Mouse (Mus musculus): ENCODE data around the gene Slc6a21. TPM values are rescaled to one million over a fixed set of nuclear protein-coding genes. Genes with fewer than 3 reads are reported as not detected.
"Not testable (repeated sequence)": the region's sequence is repeated elsewhere in the genome, so short reads cannot be mapped to it uniquely, and the experiment has no call there.

Slc6a21 gene
- polyA plus RNA-seq, 1 experiment from 2014 or later = not detected

DNA sequence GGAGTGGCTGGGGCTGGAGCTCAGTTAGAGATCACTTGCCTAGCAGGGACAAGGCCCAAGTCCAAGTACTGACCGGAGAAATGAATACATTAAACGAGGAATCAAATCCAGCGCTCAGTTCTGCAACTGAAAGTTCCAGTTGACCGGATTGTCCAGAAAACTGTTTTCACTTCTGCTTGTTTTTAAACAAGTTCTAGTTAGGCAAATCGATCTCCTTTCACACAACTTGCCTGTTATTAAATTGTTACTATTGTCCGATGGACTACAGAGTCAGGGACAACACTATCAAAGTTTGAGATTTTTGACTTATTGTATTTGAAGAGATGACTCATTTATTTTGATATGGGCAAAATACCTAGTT, 35.9 kb upstream of the Slc6a21 start:
- WGBS (ENCODE audit: insufficient replicate concordance) = 74% methylated on average over 6 of the region's 6 CpGs
- no peaks in the 10 kb centered on the region for H3K36me3 ChIP-seq (ENCODE audit: control insufficient read depth, insufficient read depth, low read length)
- no peak overlapping the region for H3K4me3 ChIP-seq (ENCODE audit: low read depth, low read length)
- peaks cover 11% of the 10 kb centered on the region for H3K4me1 ChIP-seq (ENCODE audit: control insufficient read depth, insufficient read depth, low read length)
- H3K27me3 ChIP-seq (ENCODE audit: control insufficient read depth, insufficient read depth, low read length) = peaks cover 18% of the 10 kb centered on the region
- H3K4me2 ChIP-seq = peak overlapping the region; percentile 55
- no peak overlapping the region for H3K27ac ChIP-seq (ENCODE audit: low read depth, low read length)
- no peak for ATAC-seq (replicated peaks; ENCODE audit: insufficient number of reproducible peaks, low FRiP score, low TSS enrichment)
- H3K9ac ChIP-seq (ENCODE audit: low read depth, low read length) = peak overlapping the region; percentile 66
- H3K9me3 ChIP-seq (replicated peaks; ENCODE audit: control insufficient read depth, low read length) = no peaks in the 10 kb centered on the region

DNA sequence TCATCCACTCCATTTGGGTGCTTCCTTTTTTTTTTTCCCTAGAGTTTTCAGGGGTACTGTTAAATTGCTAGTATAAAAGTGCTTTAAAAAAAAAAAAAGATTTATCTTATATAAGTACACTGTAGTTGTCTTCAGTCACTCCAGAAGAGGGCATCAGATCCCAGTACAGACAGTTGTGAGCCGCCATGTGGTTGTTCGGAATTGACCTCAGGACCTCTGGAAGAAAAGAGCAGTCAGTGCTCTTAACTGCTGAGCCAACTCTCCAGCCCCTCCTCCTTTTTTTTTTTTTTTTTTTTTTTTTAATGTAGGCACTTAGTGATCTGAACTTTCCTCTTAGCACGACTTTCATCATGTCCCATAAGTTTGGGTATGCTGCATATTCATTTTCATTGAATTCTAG, 29.6 kb upstream of the Slc6a21 start:
- no peak overlapping the region for H3K9ac ChIP-seq (ENCODE audit: low read depth, low read length)
- no peaks in the 10 kb centered on the region for H3K4me1 ChIP-seq (ENCODE audit: control insufficient read depth, insufficient read depth, low read length)
- H3K27ac ChIP-seq (ENCODE audit: low read depth, low read length) = no peak overlapping the region
- H3K27me3 ChIP-seq (ENCODE audit: control insufficient read depth, insufficient read depth, low read length) = no peaks in the 10 kb centered on the region
- no peaks in the 10 kb centered on the region for H3K36me3 ChIP-seq (ENCODE audit: control insufficient read depth, insufficient read depth, low read length)
- no peaks in the 10 kb centered on the region for H3K9me3 ChIP-seq (replicated peaks; ENCODE audit: control insufficient read depth, low read length)
- H3K4me3 ChIP-seq (ENCODE audit: low read depth, low read length) = no peak overlapping the region
- WGBS (ENCODE audit: insufficient replicate concordance) = 35% methylated on average over 3 of the region's 3 CpGs
- ATAC-seq (replicated peaks; ENCODE audit: insufficient number of reproducible peaks, low FRiP score, low TSS enrichment) = no peak
- no peak overlapping the region for H3K4me2 ChIP-seq

DNA sequence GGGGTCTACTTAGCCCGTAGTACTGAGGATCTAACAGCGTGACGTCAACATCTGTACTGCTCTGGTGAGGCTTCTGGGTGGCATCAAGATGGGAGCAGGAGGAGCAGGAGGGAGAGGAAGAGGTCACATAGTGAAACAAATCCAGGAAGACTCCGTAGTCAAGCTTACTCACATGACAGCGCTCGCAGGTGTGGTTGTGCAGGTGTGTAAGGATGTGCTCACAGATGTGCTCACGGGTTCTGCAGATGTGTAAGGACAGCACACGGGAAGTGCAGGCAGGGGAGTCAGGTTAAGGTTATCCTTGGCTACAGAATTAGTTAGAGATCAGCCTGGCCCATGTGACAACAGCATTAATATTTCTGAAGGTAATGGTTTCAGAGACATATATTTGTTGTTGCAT, 23.5 kb upstream of the Slc6a21 start:
- H3K4me3 ChIP-seq (ENCODE audit: low read depth, low read length) = no peak overlapping the region
- no peak for ATAC-seq (replicated peaks; ENCODE audit: insufficient number of reproducible peaks, low FRiP score, low TSS enrichment)
- no peak overlapping the region for H3K9ac ChIP-seq (ENCODE audit: low read depth, low read length)
- no peak overlapping the region for H3K4me2 ChIP-seq
- WGBS (ENCODE audit: insufficient replicate concordance) = 81% methylated on average over 8 of the region's 8 CpGs
- no peaks in the 10 kb centered on the region for H3K9me3 ChIP-seq (replicated peaks; ENCODE audit: control insufficient read depth, low read length)
- no peaks in the 10 kb centered on the region for H3K4me1 ChIP-seq (ENCODE audit: control insufficient read depth, insufficient read depth, low read length)
- no peak overlapping the region for H3K27ac ChIP-seq (ENCODE audit: low read depth, low read length)
- H3K27me3 ChIP-seq (ENCODE audit: control insufficient read depth, insufficient read depth, low read length) = no peaks in the 10 kb centered on the region
- H3K36me3 ChIP-seq (ENCODE audit: control insufficient read depth, insufficient read depth, low read length) = no peaks in the 10 kb centered on the region

DNA sequence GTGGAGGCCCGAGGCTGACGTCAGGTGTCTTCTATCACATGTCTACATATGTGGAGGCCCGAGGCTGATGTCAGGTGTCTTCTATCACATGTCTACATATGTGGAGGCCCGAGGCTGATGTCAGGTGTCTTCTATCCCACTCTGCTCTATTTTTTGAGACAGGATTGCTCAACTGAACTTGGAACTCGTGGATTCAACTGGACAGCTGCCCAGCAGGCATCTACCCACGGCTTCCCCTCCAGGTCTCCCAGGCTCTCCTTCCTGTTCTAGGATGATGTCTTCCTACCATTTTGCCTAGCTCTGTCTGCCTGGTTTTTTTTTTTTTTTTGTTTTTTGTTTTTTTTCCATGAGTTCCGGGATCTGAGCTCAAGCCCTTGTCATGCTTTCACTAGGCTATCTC, 21.5 kb upstream of the Slc6a21 start:
- H3K4me3 ChIP-seq (ENCODE audit: low read depth, low read length); H3K27ac ChIP-seq (ENCODE audit: low read depth, low read length); H3K36me3 ChIP-seq (ENCODE audit: control insufficient read depth, insufficient read depth, low read length); H3K27me3 ChIP-seq (ENCODE audit: control insufficient read depth, insufficient read depth, low read length); H3K9ac ChIP-seq (ENCODE audit: low read depth, low read length); ATAC-seq (replicated peaks; ENCODE audit: insufficient number of reproducible peaks, low FRiP score, low TSS enrichment); H3K9me3 ChIP-seq (replicated peaks; ENCODE audit: control insufficient read depth, low read length); H3K4me1 ChIP-seq (ENCODE audit: control insufficient read depth, insufficient read depth, low read length); H3K4me2 ChIP-seq: not testable (repeated sequence)
- WGBS (ENCODE audit: insufficient replicate concordance) = 74% methylated on average over 5 of the region's 7 CpGs

DNA sequence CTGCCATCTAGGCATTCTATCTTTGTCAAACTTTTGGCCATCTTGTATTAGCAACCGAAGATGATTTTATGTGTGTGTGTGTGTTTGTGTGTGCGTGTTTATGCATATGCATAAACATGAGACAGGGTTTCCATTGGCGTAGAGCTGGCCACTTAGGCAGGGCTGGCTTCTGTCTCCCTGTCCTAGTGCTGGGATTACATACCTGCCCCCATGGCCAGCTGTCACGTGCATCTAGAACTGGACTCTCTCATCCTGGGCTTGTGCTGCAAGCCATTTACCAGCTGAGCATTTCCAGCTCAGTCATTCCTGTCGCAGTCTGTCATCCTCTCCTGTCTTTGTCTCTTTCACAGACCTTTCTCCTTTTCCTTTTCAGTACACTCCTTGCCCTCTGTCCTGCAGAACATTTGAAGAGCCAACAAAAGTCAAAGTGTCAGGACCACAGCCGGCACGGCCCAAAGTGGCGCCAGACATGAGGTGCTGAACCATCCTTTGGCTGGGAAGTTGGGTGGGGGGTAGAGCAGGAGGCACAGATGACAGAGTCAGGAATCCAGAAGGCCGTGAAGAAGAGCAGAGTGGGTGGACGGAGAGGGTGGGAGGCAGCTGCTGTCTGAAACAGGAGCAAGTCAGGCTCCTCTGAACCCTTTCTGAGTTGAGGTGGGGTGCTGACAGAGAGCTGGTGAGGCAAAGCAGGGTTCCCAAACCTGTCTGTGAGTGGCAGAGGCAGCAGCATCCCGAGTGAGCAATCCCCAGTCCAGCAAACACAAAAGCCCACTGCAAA, 20.1 kb upstream of the Slc6a21 start:
- WGBS (ENCODE audit: insufficient replicate concordance) = 45% methylated on average over 11 of the region's 11 CpGs
- peaks cover 9% of the 10 kb centered on the region; the same call in 1 of the 2 replicates for H3K4me1 ChIP-seq (ENCODE audit: control insufficient read depth, insufficient read depth, low read length)
- ATAC-seq (replicated peaks; ENCODE audit: insufficient number of reproducible peaks, low FRiP score, low TSS enrichment) = no peak
- H3K9me3 ChIP-seq (replicated peaks; ENCODE audit: control insufficient read depth, low read length) = no peaks in the 10 kb centered on the region
- H3K4me3 ChIP-seq (ENCODE audit: low read depth, low read length) = no peak overlapping the region
- H3K4me2 ChIP-seq = no peak overlapping the region
- H3K9ac ChIP-seq (ENCODE audit: low read depth, low read length) = no peak overlapping the region; the same call in 1 of the 2 replicates
- H3K27me3 ChIP-seq (ENCODE audit: control insufficient read depth, insufficient read depth, low read length) = peaks cover 3% of the 10 kb centered on the region
- no peaks in the 10 kb centered on the region for H3K36me3 ChIP-seq (ENCODE audit: control insufficient read depth, insufficient read depth, low read length)
- no peak overlapping the region for H3K27ac ChIP-seq (ENCODE audit: low read depth, low read length)

DNA sequence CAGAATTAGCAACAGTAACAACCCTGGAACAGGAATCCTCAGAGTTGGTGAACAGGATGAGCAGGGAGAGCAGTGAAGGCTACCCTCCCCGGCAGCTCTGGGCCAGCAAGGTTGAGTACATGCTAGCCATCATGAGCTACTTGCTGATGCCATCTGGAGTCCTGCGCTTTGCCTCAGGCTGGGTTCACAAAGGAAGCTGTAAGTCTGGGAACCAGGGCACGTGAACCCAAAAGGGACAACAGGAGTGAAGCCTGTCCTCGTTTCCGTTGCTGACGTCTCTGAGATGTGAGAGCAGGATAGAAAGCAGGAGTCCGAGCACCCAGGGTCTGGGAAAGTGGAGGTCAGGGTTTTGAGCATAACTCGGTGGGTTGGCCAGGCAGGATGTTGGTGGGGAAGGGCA, 18.0 kb upstream of the Slc6a21 start:
- H3K9ac ChIP-seq (ENCODE audit: low read depth, low read length) = no peak overlapping the region
- 77% methylated on average over 8 of the region's 8 CpGs for WGBS (ENCODE audit: insufficient replicate concordance)

DNA sequence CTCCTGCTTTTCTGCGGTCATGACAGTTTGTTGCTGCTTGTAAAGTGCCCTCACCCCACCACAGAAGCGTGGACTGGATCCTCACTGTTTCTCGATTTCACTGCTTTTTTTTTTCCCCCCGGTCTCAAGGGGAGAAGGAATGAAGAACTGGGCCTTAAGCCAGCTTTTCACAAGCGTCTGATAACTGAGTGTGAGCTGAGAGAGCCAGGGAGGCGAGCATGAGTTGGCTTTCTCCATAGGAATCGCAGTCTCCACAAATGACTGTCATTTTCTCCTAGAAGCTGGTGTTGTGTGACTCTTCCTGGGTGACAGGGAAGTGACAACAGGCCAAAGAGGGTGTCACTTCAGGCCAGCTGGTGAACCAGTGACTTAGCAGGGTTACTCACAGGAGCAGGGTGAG, 15.0 kb upstream of the Slc6a21 start:
- 28% methylated on average over 7 of the region's 7 CpGs for WGBS (ENCODE audit: insufficient replicate concordance)
- Histone ChIP-seq H3K9me3 (replicated peaks; ENCODE audit: control insufficient read depth, low read length) (no peaks in the 10 kb centered on the region), H3K27ac (ENCODE audit: low read depth, low read length) (peak overlapping the region; percentile 64), H3K4me3 (ENCODE audit: low read depth, low read length) (no peak overlapping the region), H3K4me2 (0 out of 2 replicates have a peak overlapping the region, but pooled peaks have one; percentile 6), H3K4me1 (ENCODE audit: control insufficient read depth, insufficient read depth, low read length) (peaks cover 16% of the 10 kb centered on the region; the same call in 1 of the 2 replicates), H3K36me3 (ENCODE audit: control insufficient read depth, insufficient read depth, low read length) (no peaks in the 10 kb centered on the region), H3K27me3 (ENCODE audit: control insufficient read depth, insufficient read depth, low read length) (peaks cover 3% of the 10 kb centered on the region), H3K9ac (ENCODE audit: low read depth, low read length) (no peak overlapping the region)
- no peak for ATAC-seq (replicated peaks; ENCODE audit: insufficient number of reproducible peaks, low FRiP score, low TSS enrichment)

More for the DNA sequence above, 18.0 kb upstream of the Slc6a21 start:
- Histone ChIP-seq H3K27ac (ENCODE audit: low read depth, low read length) (no peak overlapping the region), H3K4me2 (no peak overlapping the region), H3K4me3 (ENCODE audit: low read depth, low read length) (no peak overlapping the region), H3K36me3 (ENCODE audit: control insufficient read depth, insufficient read depth, low read length) (no peaks in the 10 kb centered on the region), H3K27me3 (ENCODE audit: control insufficient read depth, insufficient read depth, low read length) (peaks cover 3% of the 10 kb centered on the region), H3K4me1 (ENCODE audit: control insufficient read depth, insufficient read depth, low read length) (peaks cover 16% of the 10 kb centered on the region; the same call in 1 of the 2 replicates), H3K9me3 (replicated peaks; ENCODE audit: control insufficient read depth, low read length) (no peaks in the 10 kb centered on the region)
- ATAC-seq (replicated peaks; ENCODE audit: insufficient number of reproducible peaks, low FRiP score, low TSS enrichment) = no peak

DNA sequence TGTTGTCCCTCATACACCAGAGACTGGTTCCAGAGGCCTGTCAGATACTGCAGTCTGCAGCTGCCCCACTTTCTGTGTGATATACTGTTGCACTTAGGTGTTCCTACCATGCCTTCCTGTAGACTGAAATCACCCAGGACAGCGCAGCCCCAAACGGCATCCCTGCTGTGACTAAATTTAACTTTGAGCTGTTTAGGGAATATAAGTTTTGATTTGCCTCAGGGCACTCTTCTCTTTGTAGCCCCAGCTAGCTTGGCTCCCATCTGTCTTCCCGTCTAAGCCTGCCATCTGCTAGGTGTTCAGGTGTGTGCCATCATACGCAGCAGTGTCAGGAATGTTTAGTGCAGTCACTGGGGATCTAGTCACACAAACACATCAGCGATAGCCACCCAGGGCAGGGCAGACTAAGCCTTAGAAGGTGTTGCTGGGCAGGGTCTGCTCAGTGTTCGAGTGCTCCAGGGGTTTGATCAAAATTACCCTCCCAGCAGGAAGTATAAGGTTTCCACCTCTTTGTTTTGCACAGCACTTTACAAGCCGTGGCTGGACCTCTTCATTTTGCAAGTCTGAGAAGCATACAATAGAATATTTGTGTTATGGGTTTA, 14.2 kb upstream of the Slc6a21 start:
- H3K4me3 ChIP-seq (ENCODE audit: low read depth, low read length) = no peak overlapping the region
- H3K36me3 ChIP-seq (ENCODE audit: control insufficient read depth, insufficient read depth, low read length) = no peaks in the 10 kb centered on the region
- WGBS (ENCODE audit: insufficient replicate concordance) = 59% methylated on average over 7 of the region's 7 CpGs
- no peak overlapping the region for H3K9ac ChIP-seq (ENCODE audit: low read depth, low read length)
- no peaks in the 10 kb centered on the region for H3K9me3 ChIP-seq (replicated peaks; ENCODE audit: control insufficient read depth, low read length)
- peak overlapping the region; percentile 64; the same call in 1 of the 2 replicates for H3K27ac ChIP-seq (ENCODE audit: low read depth, low read length)
- H3K4me2 ChIP-seq = no peak overlapping the region
- no peak for ATAC-seq (replicated peaks; ENCODE audit: insufficient number of reproducible peaks, low FRiP score, low TSS enrichment)
- H3K4me1 ChIP-seq (ENCODE audit: control insufficient read depth, insufficient read depth, low read length) = peaks cover 16% of the 10 kb centered on the region; the same call in 1 of the 2 replicates
- H3K27me3 ChIP-seq (ENCODE audit: control insufficient read depth, insufficient read depth, low read length) = peaks cover 9% of the 10 kb centered on the region
